Mouse (Mus musculus) C2C12 (cell line): ENCODE results near the gene Dydc2.

Experiments used
- CTCF ChIP-seq: IDR thresholded peaks from one replicate; pipeline ENCODE4 v1.5.1; 2011; ENCODE audit not compliant: control insufficient read depth, insufficient read depth, insufficient read length
- FOSL1 ChIP-seq: IDR thresholded peaks from one replicate; pipeline ENCODE4 v1.8.0; 2011; ENCODE audit warnings: mild to moderate bottlenecking, low read length; ENCODE audit not compliant: poor library complexity, insufficient read depth, severe bottlenecking
- MAX ChIP-seq: IDR thresholded peaks from one replicate; pipeline ENCODE4 v1.6.1; 2011; ENCODE audit warnings: mild to moderate bottlenecking, control low read depth
- MYOD1 ChIP-seq: IDR thresholded peaks from one replicate; pipeline ENCODE4 v1.6.1; 2011; ENCODE audit warnings: low read depth; ENCODE audit not compliant: control insufficient read depth, insufficient read length
- MYOG ChIP-seq: IDR thresholded peaks from one replicate; pipeline ENCODE4 v1.6.1; 2011; ENCODE audit not compliant: control insufficient read depth, insufficient read length; ENCODE audit errors: extremely low read depth
- USF1 ChIP-seq: IDR thresholded peaks from one replicate; pipeline ENCODE4 v1.6.1; 2011; ENCODE audit warnings: low read depth, mild to moderate bottlenecking, control low read depth, moderate library complexity

DNA sequence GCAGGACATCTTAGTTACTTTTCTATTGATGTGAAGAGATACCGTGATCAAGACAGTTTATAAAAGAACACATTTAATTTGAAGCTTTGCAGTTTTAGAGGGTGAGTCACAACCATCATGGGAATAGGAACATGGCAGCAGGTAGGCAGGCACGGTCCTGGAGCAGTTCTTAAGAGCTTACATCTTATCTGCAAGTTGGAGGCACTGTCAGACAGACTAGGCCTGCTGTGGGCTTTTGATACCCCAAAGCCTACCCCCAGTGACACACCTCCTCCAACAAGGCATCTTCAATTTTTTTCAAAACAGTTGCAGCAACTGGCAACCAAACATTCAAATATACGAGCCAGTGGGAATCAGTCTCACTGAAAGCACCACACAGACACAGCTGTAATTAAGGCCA lies 1.3 kb upstream of the Dydc2 start:
- no peak for TF ChIP-seq CTCF
- TF ChIP-seq MAX = no peak
- no peak for TF ChIP-seq USF1
- no peak for TF ChIP-seq MYOG
- no peak for TF ChIP-seq MYOD1
- TF ChIP-seq FOSL1 = no peak
